Mouse (Mus musculus): Measurements from ENCODE around the gene Sct. TPM values are rescaled to one million over a fixed set of nuclear protein-coding genes. Genes with fewer than 3 reads are reported as not detected.

Gene Sct
- polyA plus RNA-seq, 1 experiment from 2014 or later = 3.2 TPM

DNA sequence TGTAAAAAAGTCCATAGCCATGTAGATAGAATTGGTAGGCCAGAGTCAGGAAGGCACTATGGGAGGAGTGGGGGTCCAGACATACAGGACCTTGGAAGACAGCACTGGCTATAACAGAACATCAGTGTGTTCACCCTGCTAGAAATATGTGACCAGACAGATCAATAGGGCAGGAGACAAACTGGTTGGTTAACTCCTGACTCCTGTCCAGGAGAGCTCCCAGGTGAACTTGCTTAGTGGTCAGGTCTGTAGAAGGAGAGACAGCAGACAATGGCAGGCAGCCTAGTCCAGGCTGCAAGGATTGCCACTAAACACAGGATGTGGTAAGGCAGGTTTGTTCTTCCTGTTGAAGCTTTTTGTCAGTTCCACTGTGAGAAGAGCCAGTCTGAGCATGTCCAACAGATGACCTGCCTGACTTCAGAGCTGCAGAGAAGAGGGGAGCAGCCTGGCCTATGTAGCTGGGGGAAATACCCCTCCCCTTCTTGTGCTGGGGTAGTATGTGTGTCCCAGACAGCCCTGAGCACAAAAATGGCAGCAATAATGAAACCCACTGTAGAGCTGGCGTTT is 23.9 kb upstream of the Sct start:
- H3K4me3 ChIP-seq = no peak overlapping the region
- H3K9me3 ChIP-seq = no peaks in the 10 kb centered on the region
- no peak overlapping the region for H3K27ac ChIP-seq
- WGBS = 69% methylated on average over 1 of the region's 1 CpGs
- H3K9ac ChIP-seq = no peak overlapping the region
- H3K27me3 ChIP-seq = no peaks in the 10 kb centered on the region
- H3K4me2 ChIP-seq = no peak overlapping the region
- no peaks in the 10 kb centered on the region for H3K4me1 ChIP-seq (replicated peaks)
- no peak for ATAC-seq (ENCODE audit: low FRiP score)
- peaks cover 92% of the 10 kb centered on the region for H3K36me3 ChIP-seq

- peaks cover 94% of the 10 kb centered on the region for H3K36me3 ChIP-seq
- ATAC-seq (ENCODE audit: low FRiP score) = no peak
- no peak overlapping the region for H3K4me3 ChIP-seq
- no peaks in the 10 kb centered on the region for H3K9me3 ChIP-seq
- peaks cover 2% of the 10 kb centered on the region; the same call in 1 of the 2 replicates for H3K27me3 ChIP-seq
- no peak overlapping the region for H3K27ac ChIP-seq
- 97% methylated on average over 9 of the region's 9 CpGs for WGBS
- no peak overlapping the region for H3K9ac ChIP-seq
- H3K4me1 ChIP-seq (replicated peaks) = no peaks in the 10 kb centered on the region
- no peak overlapping the region for H3K4me2 ChIP-seq
Measured at GRCm38 (mm10) chr7:141301386-141301785, 22.5 kb upstream of the Sct start.

DNA sequence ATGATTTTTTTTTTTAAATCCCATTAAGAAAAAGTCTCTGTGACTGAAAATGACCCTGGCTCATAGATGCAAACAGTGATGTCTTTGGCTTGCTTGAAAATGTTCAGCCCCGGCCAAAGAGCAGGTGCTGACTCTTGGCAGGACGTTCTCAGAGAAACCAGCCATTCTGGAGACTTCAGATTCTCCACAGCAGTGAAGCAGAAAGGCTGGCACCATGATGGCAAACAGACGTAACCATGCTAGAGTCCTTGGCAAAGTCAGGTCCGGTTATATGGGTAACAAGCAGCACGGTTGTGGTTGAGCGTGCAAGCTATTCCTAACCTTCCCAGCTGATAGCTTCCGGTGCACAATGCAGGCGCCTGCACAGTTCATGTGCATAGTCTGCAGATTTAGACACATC is 20.2 kb upstream of the Sct start:
- peaks cover 6% of the 10 kb centered on the region for H3K4me1 ChIP-seq (replicated peaks)
- H3K9me3 ChIP-seq = no peaks in the 10 kb centered on the region
- peaks cover 25% of the 10 kb centered on the region for H3K27me3 ChIP-seq
- no peak overlapping the region for H3K9ac ChIP-seq
- H3K36me3 ChIP-seq = peaks cover 74% of the 10 kb centered on the region
- ATAC-seq (ENCODE audit: low FRiP score) = no peak
- H3K4me2 ChIP-seq = no peak overlapping the region
- no peak overlapping the region for H3K27ac ChIP-seq
- H3K4me3 ChIP-seq = no peak overlapping the region
- 97% methylated on average over 8 of the region's 8 CpGs for WGBS

- WGBS = 80% methylated on average over 3 of the region's 3 CpGs
Measured at GRCm38 (mm10) chr7:141297926-141298650, 19.2 kb upstream of the Sct start.

GRCm38 (mm10) chr7:141294479-141294878 is 15.5 kb upstream of the Sct start:
- Histone ChIP-seq H3K9ac (peak overlapping the region; percentile 67; the same call in 1 of the 2 replicates), H3K9me3 (no peaks in the 10 kb centered on the region), H3K4me3 (peak overlapping the region; percentile 39; the same call in 1 of the 2 replicates), H3K4me1 (replicated peaks) (peaks cover 35% of the 10 kb centered on the region), H3K27ac (no peak overlapping the region), H3K4me2 (peak overlapping the region; percentile 65), H3K27me3 (peaks cover 70% of the 10 kb centered on the region), H3K36me3 (peaks cover 28% of the 10 kb centered on the region)
- WGBS = 5% methylated on average over 21 of the region's 22 CpGs
- ATAC-seq (ENCODE audit: low FRiP score) = no peak

More at GRCm38 (mm10) chr7:141297926-141298650, 19.2 kb upstream of the Sct start:
- Histone ChIP-seq H3K4me1 (replicated peaks) (peaks cover 17% of the 10 kb centered on the region), H3K4me3 (no peak overlapping the region), H3K9ac (no peak overlapping the region), H3K36me3 (peaks cover 64% of the 10 kb centered on the region), H3K4me2 (no peak overlapping the region), H3K9me3 (no peaks in the 10 kb centered on the region), H3K27me3 (peaks cover 35% of the 10 kb centered on the region), H3K27ac (no peak overlapping the region)
- ATAC-seq (ENCODE audit: low FRiP score) = no peak

GRCm38 (mm10) chr7:141293852-141294471 is 15.0 kb upstream of the Sct start:
- no peak overlapping the region for H3K27ac ChIP-seq
- peaks cover 35% of the 10 kb centered on the region for H3K4me1 ChIP-seq (replicated peaks)
- ATAC-seq (ENCODE audit: low FRiP score) = 0 out of 2 replicates have a peak, but pooled peaks have one; percentile 19
- H3K9ac ChIP-seq = peak overlapping the region; percentile 67
- peaks cover 70% of the 10 kb centered on the region for H3K27me3 ChIP-seq
- WGBS = 2% methylated on average over 48 of the region's 53 CpGs
- H3K36me3 ChIP-seq = peaks cover 23% of the 10 kb centered on the region
- peak overlapping the region; percentile 39 for H3K4me3 ChIP-seq
- peak overlapping the region; percentile 65 for H3K4me2 ChIP-seq
- H3K9me3 ChIP-seq = no peaks in the 10 kb centered on the region

GRCm38 (mm10) chr7:141292583-141293388 is 13.9 kb upstream of the Sct start:
- peaks cover 16% of the 10 kb centered on the region for H3K36me3 ChIP-seq
- 0 out of 2 replicates have a peak, but pooled peaks have one; percentile 18 for ATAC-seq (ENCODE audit: low FRiP score)
- H3K4me2 ChIP-seq = peak overlapping the region; percentile 96
- no peaks in the 10 kb centered on the region for H3K9me3 ChIP-seq
- peak overlapping the region; percentile 78 for H3K9ac ChIP-seq
- H3K4me1 ChIP-seq (replicated peaks) = peaks cover 35% of the 10 kb centered on the region
- peak overlapping the region; percentile 54 for H3K4me3 ChIP-seq
- 35% methylated on average over 15 of the region's 15 CpGs for WGBS
- H3K27ac ChIP-seq = no peak overlapping the region
- peaks cover 73% of the 10 kb centered on the region for H3K27me3 ChIP-seq

DNA sequence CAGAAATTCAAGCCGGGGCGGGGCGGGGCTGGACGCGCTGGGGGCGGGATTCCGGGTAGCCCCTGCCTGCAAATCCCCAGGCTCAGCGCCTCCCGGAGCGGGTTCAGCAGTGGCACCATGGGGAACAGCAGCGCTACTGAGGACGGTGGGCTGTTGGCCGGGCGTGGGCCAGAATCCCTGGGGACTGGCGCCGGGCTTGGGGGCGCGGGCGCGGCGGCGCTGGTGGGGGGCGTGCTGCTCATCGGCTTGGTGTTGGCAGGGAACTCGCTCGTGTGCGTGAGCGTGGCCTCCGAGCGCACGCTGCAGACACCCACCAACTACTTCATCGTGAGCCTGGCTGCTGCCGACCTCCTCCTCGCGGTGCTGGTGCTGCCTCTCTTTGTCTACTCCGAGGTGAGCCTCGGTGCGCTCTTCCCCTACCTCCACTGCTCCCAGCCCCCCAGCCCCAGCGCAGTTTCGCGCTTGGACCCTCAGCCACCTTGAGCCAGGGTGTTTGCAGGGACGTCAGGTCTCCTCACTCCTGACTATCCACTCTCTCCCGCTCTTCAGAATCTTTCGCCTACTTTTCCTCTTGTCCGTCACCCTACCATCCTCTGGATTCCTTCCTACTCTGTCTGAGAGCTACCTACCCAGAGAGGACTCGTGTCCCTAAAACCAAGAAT is 13.1 kb upstream of the Sct start, which contains the start of gene Drd4:
Drd4 (plus strand) TSS at position 86 of the 662 bp plus-strand sequence.
- ATAC-seq (ENCODE audit: low FRiP score) = peak; percentile 56
- Histone ChIP-seq H3K4me3 (peak within 1 kb of the TSS; percentile 54), H3K4me1 (replicated peaks) (peaks cover 35% of the 10 kb centered on the region), H3K27ac (no peak within 1 kb of the TSS), H3K9me3 (no peaks in the 10 kb centered on the region), H3K27me3 (peaks cover 74% of the 10 kb centered on the region), H3K4me2 (peak within 1 kb of the TSS; percentile 96), H3K9ac (peak within 1 kb of the TSS; percentile 78), H3K36me3 (peaks cover 8% of the 10 kb centered on the region)
- WGBS = 2% methylated on average over 46 of the region's 46 CpGs

DNA sequence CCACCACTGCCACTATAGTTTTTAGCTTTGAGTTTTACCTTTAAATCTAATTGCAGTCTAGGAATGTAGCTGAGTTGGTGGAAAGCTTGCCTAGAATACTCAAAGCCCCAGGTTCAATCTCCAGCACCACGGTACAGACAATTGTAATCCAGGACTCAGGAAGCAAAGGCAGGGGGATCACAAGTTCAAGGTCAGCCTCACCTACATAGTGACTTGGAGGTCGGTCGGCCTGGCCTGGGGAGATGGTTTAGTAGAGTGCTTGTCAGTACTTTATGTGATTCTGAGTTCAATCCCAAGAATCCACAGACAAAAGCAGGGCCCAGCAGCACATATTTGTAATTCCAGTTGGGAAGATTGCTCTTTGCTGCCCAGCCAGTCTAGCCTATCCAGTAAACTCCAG is 9.1 kb upstream of the Sct start:
- H3K4me3 ChIP-seq = no peak overlapping the region
- WGBS = 87% methylated on average over 3 of the region's 3 CpGs
- H3K27ac ChIP-seq = no peak overlapping the region
- peaks cover 42% of the 10 kb centered on the region for H3K27me3 ChIP-seq
- H3K36me3 ChIP-seq = no peaks in the 10 kb centered on the region
- H3K9ac ChIP-seq = no peak overlapping the region
- peaks cover 17% of the 10 kb centered on the region for H3K4me1 ChIP-seq (replicated peaks)
- no peak for ATAC-seq (ENCODE audit: low FRiP score)
- H3K4me2 ChIP-seq = no peak overlapping the region
- no peaks in the 10 kb centered on the region for H3K9me3 ChIP-seq

- Histone ChIP-seq H3K4me2 (no peak overlapping the region), H3K4me1 (replicated peaks) (peaks cover 13% of the 10 kb centered on the region), H3K4me3 (no peak overlapping the region), H3K27me3 (peaks cover 25% of the 10 kb centered on the region), H3K36me3 (no peaks in the 10 kb centered on the region), H3K27ac (no peak overlapping the region), H3K9me3 (no peaks in the 10 kb centered on the region), H3K9ac (no peak overlapping the region)
- 84% methylated on average over 4 of the region's 4 CpGs for WGBS
- no peak for ATAC-seq (ENCODE audit: low FRiP score)
Measured at GRCm38 (mm10) chr7:141282756-141283155, 3.8 kb upstream of the Sct start.

GRCm38 (mm10) chr7:141281442-141281841 is 2.5 kb upstream of the Sct start:
- no peak overlapping the region for H3K27ac ChIP-seq
- no peak overlapping the region for H3K4me2 ChIP-seq
- peaks cover 13% of the 10 kb centered on the region for H3K4me1 ChIP-seq (replicated peaks)
- no peak for ATAC-seq (ENCODE audit: low FRiP score)
- H3K9me3 ChIP-seq = no peaks in the 10 kb centered on the region
- WGBS = 40% methylated on average over 6 of the region's 6 CpGs
- H3K4me3 ChIP-seq = no peak overlapping the region
- no peak overlapping the region for H3K9ac ChIP-seq
- H3K27me3 ChIP-seq = peaks cover 29% of the 10 kb centered on the region
- no peaks in the 10 kb centered on the region for H3K36me3 ChIP-seq

Data from hindbrain, embryonic 13.5 days (tissue).